Mouse (Mus musculus): Measurements from ENCODE around the gene Cep131. TPM values are rescaled to one million over a fixed set of nuclear protein-coding genes. Genes with fewer than 3 reads are reported as not detected.

The Cep131 gene
- total RNA-seq, 1 experiment from 2014 or later = 9.1 TPM

DNA sequence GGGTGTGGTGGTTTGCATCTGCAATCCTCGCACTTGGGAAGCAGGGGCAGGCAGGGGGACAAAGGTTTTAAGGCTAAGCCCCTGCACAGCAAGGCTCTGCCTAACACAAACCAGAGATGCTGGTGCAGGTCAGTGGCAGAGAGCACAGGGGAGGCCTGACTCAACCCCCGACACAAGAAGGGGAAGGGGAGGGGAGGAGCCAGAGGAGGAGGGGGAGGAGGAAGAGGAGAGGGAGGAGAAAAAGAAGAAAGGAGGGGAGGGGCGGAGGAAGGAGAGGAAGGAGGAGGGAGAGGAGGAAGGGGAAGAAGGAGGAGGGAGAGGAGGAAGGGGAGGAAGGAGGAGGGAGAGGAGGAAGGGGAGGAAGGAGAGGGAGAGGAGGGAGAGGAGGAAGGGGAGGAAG, 52.3 kb downstream of the Cep131 start:
- no peak for ATAC-seq (replicated peaks; ENCODE audit: insufficient number of reproducible peaks, low FRiP score, low TSS enrichment, poor library complexity, severe bottlenecking)

DNA sequence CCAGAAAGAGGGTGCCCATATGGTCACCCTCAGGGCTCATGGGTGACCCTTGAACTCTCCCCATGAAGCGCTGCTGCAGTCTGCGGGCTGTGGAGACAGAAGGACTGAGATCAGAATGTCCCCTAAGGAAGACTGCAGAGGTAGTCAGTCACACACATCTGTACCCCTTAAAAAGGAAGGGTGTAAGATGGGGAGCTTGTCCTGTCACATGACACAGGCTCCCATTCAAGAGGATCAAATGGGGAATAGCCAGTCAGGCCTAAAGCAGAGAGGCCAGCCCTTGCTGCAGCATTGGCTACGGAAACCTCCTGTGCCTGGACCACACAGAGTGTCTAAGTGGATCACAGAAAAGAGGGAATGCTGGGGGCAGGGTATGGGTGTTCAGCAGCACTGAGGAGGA, 53.2 kb downstream of the Cep131 start:
- no peak for ATAC-seq (replicated peaks; ENCODE audit: insufficient number of reproducible peaks, low FRiP score, low TSS enrichment, poor library complexity, severe bottlenecking)

DNA sequence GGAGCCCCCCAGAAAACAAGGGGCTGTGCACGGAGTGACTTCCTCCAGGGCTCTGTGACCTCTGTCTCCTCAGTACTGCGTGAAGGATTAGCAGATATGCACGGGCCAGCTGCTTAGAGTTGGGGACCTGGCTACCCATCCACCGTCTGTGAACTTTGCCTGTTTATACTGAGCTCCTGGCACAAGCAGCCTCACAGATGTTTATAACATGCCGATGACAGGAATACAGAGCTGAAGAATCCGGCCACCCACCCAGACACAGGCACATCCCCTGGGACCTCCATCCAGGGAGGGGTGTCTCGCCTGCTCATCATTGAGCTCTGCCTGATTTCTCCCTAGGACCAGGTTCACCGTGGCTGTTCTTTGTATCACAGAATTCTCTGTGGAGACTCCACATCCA, 54.6 kb downstream of the Cep131 start:
- ATAC-seq (replicated peaks; ENCODE audit: insufficient number of reproducible peaks, low FRiP score, low TSS enrichment, poor library complexity, severe bottlenecking) = no peak

DNA sequence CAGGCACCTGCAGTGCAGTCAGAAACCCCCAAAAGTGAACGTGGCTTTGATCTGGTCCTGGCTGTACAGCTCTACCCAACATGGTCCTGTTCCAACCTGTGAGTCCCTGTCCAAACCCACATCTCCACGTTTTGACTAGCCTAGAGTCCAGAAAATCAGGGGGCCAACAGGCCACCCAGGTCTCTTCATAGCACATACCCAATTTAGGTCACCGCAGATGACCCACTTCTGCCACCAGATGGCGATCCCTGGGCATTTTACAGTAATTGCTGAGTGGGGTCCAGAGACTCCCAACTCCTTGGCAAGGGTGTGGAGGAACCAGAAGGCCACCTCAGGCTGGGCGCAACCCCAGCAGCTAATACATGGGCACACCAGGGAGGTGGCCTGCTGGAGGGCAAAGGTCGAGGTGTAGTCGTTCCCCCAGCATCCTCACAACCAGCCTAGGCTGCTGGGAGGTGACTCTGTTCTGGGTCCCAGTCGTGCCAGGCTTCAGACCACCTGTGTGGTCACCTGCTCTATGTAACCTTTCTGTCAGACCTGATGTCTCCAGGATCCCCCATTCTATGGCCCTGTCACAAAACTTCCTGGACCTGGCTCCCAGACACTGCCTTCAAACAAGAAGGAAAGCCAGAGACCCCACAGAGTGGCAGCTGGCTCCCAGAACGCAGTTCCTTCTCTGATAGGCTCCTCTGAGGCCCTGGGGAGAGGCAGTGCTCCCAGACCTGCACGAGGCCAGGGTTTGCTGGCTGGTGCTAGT, 56.3 kb downstream of the Cep131 start:
- ATAC-seq (replicated peaks; ENCODE audit: insufficient number of reproducible peaks, low FRiP score, low TSS enrichment, poor library complexity, severe bottlenecking) = no peak; the same call in 1 of the 2 replicates

DNA sequence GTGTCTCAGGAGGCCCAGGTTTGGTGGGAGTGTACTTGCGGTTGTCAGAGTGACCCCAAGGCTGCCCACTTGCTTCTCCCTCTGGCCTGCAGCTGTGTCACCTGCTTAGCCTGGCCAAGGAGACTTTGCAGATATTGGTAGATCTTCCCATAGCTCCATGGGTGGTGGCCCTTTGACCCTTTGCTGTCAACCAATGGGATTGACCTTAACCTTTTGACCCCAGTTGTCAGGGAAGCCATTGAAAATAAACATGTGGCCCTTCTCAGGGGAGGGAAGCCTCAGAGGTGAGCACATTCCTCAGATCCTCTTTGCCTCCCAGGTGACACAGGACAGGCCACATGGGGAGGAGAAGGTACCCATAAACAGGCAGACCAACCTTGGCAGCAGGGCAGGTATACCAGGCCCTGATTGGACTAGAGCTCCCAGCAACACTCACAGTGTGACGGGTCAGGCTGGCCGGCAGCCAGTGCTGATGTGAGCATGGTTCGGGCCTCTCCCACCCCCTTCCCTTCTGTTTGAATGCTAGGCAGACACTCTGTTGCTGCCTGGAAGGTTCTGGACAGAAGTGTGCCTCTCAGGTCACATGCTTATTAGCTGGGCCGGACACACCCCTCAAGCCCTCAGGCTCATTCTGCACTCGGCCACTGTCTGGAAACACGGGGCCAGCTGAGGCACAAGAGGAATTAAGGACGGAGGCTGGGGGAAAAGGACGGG, 57.0 kb downstream of the Cep131 start:
- ATAC-seq (replicated peaks; ENCODE audit: insufficient number of reproducible peaks, low FRiP score, low TSS enrichment, poor library complexity, severe bottlenecking) = no peak

DNA sequence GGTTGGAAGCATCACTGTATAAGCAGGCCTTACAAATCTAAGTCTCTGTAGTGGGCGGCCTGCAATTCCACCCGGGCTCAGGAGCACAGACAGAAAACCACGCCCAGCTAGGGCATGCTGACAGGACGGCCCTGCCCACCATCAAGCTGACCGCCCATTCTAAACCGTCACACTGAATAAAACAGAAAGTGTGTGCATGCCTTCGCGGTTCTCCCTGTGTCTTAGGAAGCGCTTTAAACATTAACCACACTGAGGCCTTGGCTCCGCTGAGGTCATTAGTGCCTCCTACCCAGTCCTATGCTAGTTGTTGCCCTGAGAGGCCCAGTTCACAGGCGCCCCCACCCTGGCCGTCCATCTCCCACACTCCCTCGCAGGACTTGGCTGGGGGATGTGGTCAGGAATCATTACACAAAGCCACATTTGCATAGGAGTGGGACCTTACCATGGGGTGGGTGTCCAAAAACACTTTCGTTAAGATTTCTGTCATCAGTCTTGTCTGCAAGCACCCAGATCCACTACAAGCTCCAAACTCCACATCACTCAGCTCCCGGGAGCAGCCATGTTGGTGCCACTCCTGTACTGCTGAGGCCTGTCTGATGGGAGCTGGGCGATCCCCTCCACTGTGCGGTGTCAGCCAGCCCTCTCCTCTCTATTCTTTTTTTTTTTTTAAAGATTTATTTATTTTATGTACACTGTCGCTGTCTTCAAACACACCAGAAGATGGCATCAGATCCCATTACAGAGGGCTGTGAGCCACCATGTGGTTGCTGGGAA, 58.1 kb downstream of the Cep131 start:
- ATAC-seq (replicated peaks; ENCODE audit: insufficient number of reproducible peaks, low FRiP score, low TSS enrichment, poor library complexity, severe bottlenecking) = no peak

DNA sequence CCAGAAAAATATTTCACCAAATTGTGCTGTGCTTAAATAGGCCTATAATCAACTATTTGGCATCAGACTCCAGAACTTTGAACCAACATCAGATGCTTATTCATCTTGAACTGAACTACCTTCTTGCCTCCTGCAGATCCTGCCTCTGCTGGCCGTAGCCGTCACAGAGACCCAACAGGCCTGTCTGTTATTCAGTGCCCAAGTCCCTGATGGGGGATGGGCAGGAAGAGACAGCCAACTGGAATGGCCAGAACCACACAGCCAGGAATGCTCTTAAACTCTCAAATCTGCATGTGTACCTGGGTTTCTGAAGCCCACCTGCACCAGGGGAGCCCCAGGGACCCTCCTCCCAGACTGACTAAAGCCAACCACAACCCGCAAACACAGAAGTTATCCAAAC, 59.7 kb downstream of the Cep131 start:
- no peak for ATAC-seq (replicated peaks; ENCODE audit: insufficient number of reproducible peaks, low FRiP score, low TSS enrichment, poor library complexity, severe bottlenecking)

DNA sequence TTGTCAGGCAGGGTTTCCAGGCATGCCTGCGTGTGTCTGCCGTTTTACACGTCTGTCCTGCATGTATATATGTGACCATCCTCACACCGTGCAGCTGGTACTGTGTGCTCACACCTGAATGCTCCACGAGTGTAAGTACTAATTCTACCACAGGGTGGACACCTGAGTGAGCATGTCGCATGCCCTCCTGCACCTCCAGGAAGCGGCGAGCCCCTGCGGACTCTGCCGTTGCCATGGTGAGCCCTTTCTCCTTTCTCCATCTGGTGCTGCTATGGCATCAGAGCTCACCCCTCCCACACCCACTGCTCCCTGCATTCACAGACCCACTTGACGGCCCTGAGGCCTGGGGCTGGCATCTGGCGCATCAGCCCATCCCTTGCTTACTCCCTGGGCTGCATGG, 63.8 kb downstream of the Cep131 start:
- no peak for ATAC-seq (replicated peaks; ENCODE audit: insufficient number of reproducible peaks, low FRiP score, low TSS enrichment, poor library complexity, severe bottlenecking)

DNA sequence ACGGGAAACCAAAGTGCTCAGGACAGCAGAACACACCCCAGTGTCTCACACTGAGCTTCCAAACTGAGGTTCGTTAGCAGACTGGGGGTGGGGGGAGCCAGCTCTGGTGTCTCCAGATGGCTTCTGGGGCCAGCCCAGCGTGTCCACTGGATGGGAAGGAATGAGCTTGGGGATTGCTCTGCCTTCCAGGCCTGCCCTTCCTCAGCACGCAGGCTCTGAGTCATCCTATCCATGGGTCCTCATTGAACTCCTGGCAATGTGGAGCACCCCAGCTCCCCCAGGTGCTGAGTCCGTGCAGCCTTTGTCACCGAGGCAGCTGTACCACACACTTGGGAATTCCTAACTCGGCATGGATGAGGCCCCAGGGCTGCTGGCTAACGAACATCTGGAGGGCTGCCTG, 64.4 kb downstream of the Cep131 start:
- no peak for ATAC-seq (replicated peaks; ENCODE audit: insufficient number of reproducible peaks, low FRiP score, low TSS enrichment, poor library complexity, severe bottlenecking)

DNA sequence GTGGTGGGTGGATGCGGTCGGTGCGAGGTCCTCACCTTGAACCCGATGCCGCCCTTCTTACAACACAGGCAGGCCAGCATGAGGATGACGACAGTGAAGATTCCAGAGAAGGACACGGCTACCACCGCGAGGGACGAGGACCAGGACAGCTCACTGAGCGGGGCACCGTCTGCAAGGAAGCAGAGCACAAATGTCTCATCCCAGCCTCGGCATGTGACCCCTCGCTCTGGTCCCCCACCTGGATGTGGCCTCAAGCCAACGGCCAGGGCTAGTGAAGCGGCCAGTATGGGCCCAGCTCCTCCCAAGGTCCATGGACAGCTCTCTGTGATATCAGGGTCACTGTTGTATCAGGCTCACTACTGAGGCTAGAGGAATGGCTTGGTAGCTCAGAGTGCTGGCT, 65.3 kb downstream of the Cep131 start:
- ATAC-seq (replicated peaks; ENCODE audit: insufficient number of reproducible peaks, low FRiP score, low TSS enrichment, poor library complexity, severe bottlenecking) = no peak

DNA sequence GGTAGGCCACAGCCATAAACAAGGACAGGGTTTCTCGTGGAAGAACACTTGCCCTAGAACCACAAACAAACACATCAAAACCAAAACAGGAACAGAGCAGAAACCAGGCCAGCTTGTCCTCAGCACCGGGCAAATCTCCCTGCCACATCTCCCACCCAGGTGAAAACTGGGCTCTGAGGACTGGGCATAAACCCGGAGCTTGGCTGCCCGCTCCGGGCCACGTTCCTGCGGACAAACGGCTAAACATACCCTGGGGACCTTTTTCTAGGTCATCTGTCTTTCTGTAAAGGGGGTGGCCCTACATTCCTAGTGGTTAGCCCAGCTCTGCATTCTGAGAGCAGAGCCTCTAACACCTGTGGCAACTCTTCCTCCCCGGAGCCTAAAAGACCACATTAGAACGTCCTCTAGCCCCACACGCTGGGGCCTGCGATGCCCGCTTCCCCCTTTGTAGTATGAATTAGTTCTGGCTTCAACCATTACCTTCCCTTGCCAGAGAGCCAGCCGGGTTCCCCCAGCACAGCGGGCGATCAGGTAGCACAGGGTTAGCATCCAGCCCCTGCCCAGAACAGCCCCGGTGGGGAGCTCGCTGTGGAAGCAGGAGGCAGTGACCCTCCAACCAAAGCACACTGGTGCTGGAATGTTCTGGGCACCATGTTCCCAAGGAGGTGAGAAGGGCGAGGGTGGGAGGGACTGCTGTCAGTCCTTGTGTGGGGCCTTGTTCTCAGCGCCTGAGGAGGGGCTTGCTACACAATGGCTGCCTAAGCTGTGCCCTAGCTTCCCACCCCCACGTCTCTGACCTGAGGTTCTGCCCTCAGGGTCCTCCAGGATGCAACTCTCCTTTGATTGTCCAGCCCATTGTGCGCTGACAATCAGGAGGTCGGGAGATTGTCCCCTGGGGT, 66.8 kb downstream of the Cep131 start:
- no peak for ATAC-seq (replicated peaks; ENCODE audit: insufficient number of reproducible peaks, low FRiP score, low TSS enrichment, poor library complexity, severe bottlenecking)

DNA sequence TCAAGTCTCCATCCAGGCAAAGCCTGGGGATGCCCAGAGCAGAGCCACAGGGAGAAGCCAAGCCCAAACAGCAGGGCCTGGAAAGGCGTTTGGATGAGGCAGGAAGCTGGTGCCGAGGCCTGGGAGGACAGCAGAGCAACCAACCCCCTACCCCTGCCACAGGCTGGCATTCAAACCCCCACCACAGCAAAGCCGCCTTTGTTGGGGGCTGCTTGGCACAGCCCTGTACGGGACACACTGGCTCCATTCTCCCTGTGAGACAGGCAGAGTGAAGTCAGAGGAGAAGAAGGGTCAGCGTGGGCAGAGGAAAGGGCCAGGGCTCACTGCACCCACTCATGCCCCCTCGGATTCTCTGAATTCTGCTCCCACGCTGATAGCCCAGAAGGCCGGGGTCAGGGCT, 69.6 kb downstream of the Cep131 start:
- no peak for ATAC-seq (replicated peaks; ENCODE audit: insufficient number of reproducible peaks, low FRiP score, low TSS enrichment, poor library complexity, severe bottlenecking)

DNA sequence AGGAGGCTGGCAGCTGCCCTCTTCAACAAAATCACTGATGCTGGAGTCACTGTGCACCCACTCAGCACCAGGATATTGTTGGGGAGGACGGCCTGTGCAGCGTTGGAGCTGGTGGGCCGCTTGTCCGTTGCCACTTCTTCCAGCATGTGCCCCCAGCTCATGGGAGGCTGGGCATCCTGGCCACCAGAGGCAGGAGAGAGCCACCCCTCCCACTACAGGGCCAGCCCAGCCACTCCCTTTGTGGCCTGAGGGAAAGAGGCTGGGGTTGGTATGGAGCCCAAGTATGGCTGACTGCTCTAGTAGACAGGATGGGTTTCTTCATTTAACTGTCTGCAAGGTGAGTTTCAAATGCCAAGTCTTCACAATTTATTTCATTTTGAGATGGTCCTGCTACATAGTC, 71.9 kb downstream of the Cep131 start:
- no peak for ATAC-seq (replicated peaks; ENCODE audit: insufficient number of reproducible peaks, low FRiP score, low TSS enrichment, poor library complexity, severe bottlenecking)

Other genes starting within 250 kb of the Cep131 start
- gene Chmp6, start 173.4 kb downstream of the Cep131 start, total RNA-seq (2017) = 17.3 to 54.0 TPM (median 33.5 TPM) in 3 replicates
- 3.5 to 13.2 TPM (median 10.2 TPM) in 3 replicates for gene Baiap2, start 144.1 kb downstream of the Cep131 start, total RNA-seq (2017)
- gene Aatk, start 39.7 kb downstream of the Cep131 start, total RNA-seq (2017) = 0.21 to 0.29 TPM (median 0.29 TPM) in 3 replicates
- gene Tepsin, start 11.9 kb upstream of the Cep131 start, total RNA-seq (2017) = 13.9 to 20.6 TPM (median 17.0 TPM) in 3 replicates
- gene Ndufaf8, start 12.1 kb upstream of the Cep131 start, total RNA-seq (2017) = 21.0 to 40.3 TPM (median 25.7 TPM) in 3 replicates
- 40.6 to 56.4 TPM (median 42.9 TPM) in 3 replicates for gene Slc38a10, start 64.5 kb upstream of the Cep131 start, total RNA-seq (2017)
- gene Bahcc1, start 146.1 kb upstream of the Cep131 start, total RNA-seq (2017) = 0.68 to 0.85 TPM (median 0.76 TPM) in 3 replicates

All from monocyte, adult 5-6 weeks (primary cell).